Mouse (Mus musculus) liver, postnatal 0 days (tissue): ENCODE measurements around the gene Gm49711.

Source experiments
- CTCF ChIP-seq: sonication (generic); IDR thresholded peaks from 2 replicates; pipeline ENCODE4 v1.5.1; 2016; ENCODE audit warnings: antibody characterized with exemption, low read depth
- EP300 ChIP-seq: IDR thresholded peaks from 2 replicates; pipeline ENCODE4 v1.6.1; 2016; ENCODE audit warnings: antibody characterized with exemption, low read depth, mild to moderate bottlenecking

GRCm38 (mm10) chr16:92200615-92201014 lies 142.5 kb downstream of the Gm49711 start:
- no peak for TF ChIP-seq CTCF
- no peak for TF ChIP-seq EP300
